Mouse (Mus musculus) hindbrain, embryonic 14.5 days (tissue): ENCODE results near the gene Tmeff1. TPM values are rescaled to one million over a fixed set of nuclear protein-coding genes. Genes with fewer than 3 reads are reported as not detected.

Experiments
- ATAC-seq: fragments of 200-750 bp; cut with Nextera tagmentation; 2 replicates; pipeline ENCODE4 v1.8.0; 2017; ENCODE audit warnings: moderate number of reproducible peaks, mild to moderate bottlenecking, moderate TSS enrichment, moderate library complexity; ENCODE audit not compliant: low FRiP score
- DNase-seq: peaks from one replicate; pipeline ENCODE4 v3.0.0-alpha.2; 2015; ENCODE audit warnings: low spot score
- H3K27ac ChIP-seq: fragments of 300-500 bp; sonication (generic); 2 replicates; pipeline ENCODE4 v1.5.1; 2014; ENCODE audit warnings: mild to moderate bottlenecking, moderate library complexity
- H3K27me3 ChIP-seq: fragments of 300-500 bp; sonication (generic); 2 replicates; pipeline ENCODE4 v1.6.1; 2014; ENCODE audit warnings: mild to moderate bottlenecking, low read length, mixed read lengths; ENCODE audit not compliant: control insufficient read depth, insufficient read depth
- H3K36me3 ChIP-seq: fragments of 300-500 bp; sonication (generic); replicated peaks from 2 replicates; pipeline ENCODE4 v1.6.1; 2014; ENCODE audit not compliant: control insufficient read depth, insufficient read depth
- H3K4me1 ChIP-seq: fragments of 300-500 bp; sonication (generic); replicated peaks from 2 replicates; pipeline ENCODE4 v1.6.1; 2014; ENCODE audit warnings: antibody characterized with exemption, low read length, mixed read lengths; ENCODE audit not compliant: control insufficient read depth, insufficient read depth
- H3K4me2 ChIP-seq: fragments of 300-500 bp; sonication (generic); replicated peaks from 2 replicates; pipeline ENCODE4 v1.6.1; 2014; ENCODE audit warnings: mild to moderate bottlenecking, moderate library complexity
- H3K4me3 ChIP-seq: fragments of 300-500 bp; sonication (generic); replicated peaks from 2 replicates; pipeline ENCODE4 v1.5.1; 2014; ENCODE audit warnings: mild to moderate bottlenecking, low read length
- H3K9ac ChIP-seq: fragments of 300-500 bp; sonication (generic); 2 replicates; pipeline ENCODE4 v1.6.1; 2014
- H3K9me3 ChIP-seq: fragments of 300-500 bp; sonication (generic); 2 replicates; pipeline ENCODE4 v1.6.1; 2016; ENCODE audit warnings: low read length; ENCODE audit not compliant: control insufficient read depth
- WGBS: fragments of 180-500 bp; shearing (Covaris S2); extraction: QIAGEN DNeasy Blood & Tissue Kit; methylation state at CpG from one replicate; pipeline ENCODE4 v1.1.7; 2014; 5-methylcytosine and 5-hydroxymethylcytosine counted together
- polyA plus RNA-seq: library from polyadenylated mRNA; unstranded; fragments of >200 nt; fragmentation: Nextera tagmentation; extraction: Ambion mirVana; gene quantifications from 2 replicates; pipeline ENCODE4 v1.2.1, GENCODE M21; 2014

Tmeff1 gene
- polyA plus RNA-seq, 1 experiment from 2014 or later, result 333 TPM

GRCm38 (mm10) chr4:48654118-48654517 is 69.1 kb downstream of the Tmeff1 start:
- H3K9ac ChIP-seq, result no peak overlapping the region
- DNase-seq (no peak), ATAC-seq (no peak)
- H3K9me3 ChIP-seq, result no peaks in the 10 kb centered on the region
- H3K27me3 ChIP-seq, result no peaks in the 10 kb centered on the region
- WGBS, result 50% methylated on average over 4 of the region's 4 CpGs
- no peak overlapping the region for H3K4me2 ChIP-seq
- H3K4me1 ChIP-seq, result no peaks in the 10 kb centered on the region
- H3K27ac ChIP-seq, result no peak overlapping the region
- H3K4me3 ChIP-seq, result no peak overlapping the region
- peaks cover 84% of the 10 kb centered on the region for H3K36me3 ChIP-seq

GRCm38 (mm10) chr4:48656530-48656929 is 71.6 kb downstream of the Tmeff1 start:
- Histone ChIP-seq H3K4me2 (no peak overlapping the region), H3K27ac (no peak overlapping the region), H3K9me3 (no peaks in the 10 kb centered on the region), H3K4me3 (no peak overlapping the region), H3K36me3 (peaks cover 85% of the 10 kb centered on the region), H3K9ac (no peak overlapping the region), H3K4me1 (no peaks in the 10 kb centered on the region), H3K27me3 (no peaks in the 10 kb centered on the region)
- ATAC-seq (no peak), DNase-seq (no peak)
- WGBS, result 98% methylated on average over 8 of the region's 8 CpGs

GRCm38 (mm10) chr4:48660144-48660543 is 75.2 kb downstream of the Tmeff1 start:
- H3K27me3 ChIP-seq, result no peaks in the 10 kb centered on the region
- ATAC-seq (no peak), DNase-seq (no peak)
- no peak overlapping the region for H3K9ac ChIP-seq
- no peaks in the 10 kb centered on the region for H3K9me3 ChIP-seq
- 94% methylated on average over 4 of the region's 4 CpGs for WGBS
- H3K4me2 ChIP-seq, result no peak overlapping the region
- no peaks in the 10 kb centered on the region for H3K4me1 ChIP-seq
- H3K4me3 ChIP-seq, result no peak overlapping the region
- H3K36me3 ChIP-seq, result peaks cover 80% of the 10 kb centered on the region
- H3K27ac ChIP-seq, result no peak overlapping the region

- Histone ChIP-seq H3K36me3 (peaks cover 83% of the 10 kb centered on the region), H3K9me3 (no peaks in the 10 kb centered on the region), H3K4me1 (no peaks in the 10 kb centered on the region), H3K27me3 (no peaks in the 10 kb centered on the region), H3K27ac (0 out of 2 replicates have a peak overlapping the region, but pooled peaks have one; percentile 1), H3K9ac (no peak overlapping the region), H3K4me3 (no peak overlapping the region), H3K4me2 (no peak overlapping the region)
- WGBS, result 88% methylated on average over 7 of the region's 7 CpGs
- ATAC-seq (no peak), DNase-seq (no peak)
Measured at GRCm38 (mm10) chr4:48660619-48661575, 75.9 kb downstream of the Tmeff1 start.

- ATAC-seq (no peak), DNase-seq (no peak)
- WGBS, result 92% methylated on average over 10 of the region's 10 CpGs
- Histone ChIP-seq H3K9ac (no peak within 1 kb of the TSS), H3K27me3 (no peaks in the 10 kb centered on the region), H3K27ac (no peak within 1 kb of the TSS), H3K9me3 (no peaks in the 10 kb centered on the region), H3K4me3 (no peak within 1 kb of the TSS), H3K36me3 (peaks cover 69% of the 10 kb centered on the region), H3K4me1 (no peaks in the 10 kb centered on the region), H3K4me2 (no peak within 1 kb of the TSS)
Measured at GRCm38 (mm10) chr4:48663271-48663670, 78.3 kb downstream of the Tmeff1 start, which contains the start of gene Cavin4. Gene Cavin4, plus strand, starts transcription at chr4:48663514.

GRCm38 (mm10) chr4:48664021-48664420 is 79.0 kb downstream of the Tmeff1 start:
- H3K9ac ChIP-seq, result no peak overlapping the region
- H3K27me3 ChIP-seq, result no peaks in the 10 kb centered on the region
- H3K4me1 ChIP-seq, result no peaks in the 10 kb centered on the region
- peaks cover 64% of the 10 kb centered on the region for H3K36me3 ChIP-seq
- no peak overlapping the region for H3K4me2 ChIP-seq
- H3K9me3 ChIP-seq, result no peaks in the 10 kb centered on the region
- DNase-seq (no peak), ATAC-seq (no peak)
- no peak overlapping the region for H3K4me3 ChIP-seq
- 96% methylated on average over 6 of the region's 6 CpGs for WGBS
- H3K27ac ChIP-seq, result no peak overlapping the region

GRCm38 (mm10) chr4:48667279-48667678 is 82.3 kb downstream of the Tmeff1 start:
- no peak overlapping the region for H3K27ac ChIP-seq
- no peaks in the 10 kb centered on the region for H3K27me3 ChIP-seq
- WGBS, result 93% methylated on average over 6 of the region's 6 CpGs
- no peaks in the 10 kb centered on the region for H3K4me1 ChIP-seq
- no peaks in the 10 kb centered on the region for H3K9me3 ChIP-seq
- ATAC-seq (no peak), DNase-seq (no peak)
- H3K36me3 ChIP-seq, result peaks cover 42% of the 10 kb centered on the region
- no peak overlapping the region for H3K9ac ChIP-seq
- no peak overlapping the region for H3K4me3 ChIP-seq
- no peak overlapping the region for H3K4me2 ChIP-seq

GRCm38 (mm10) chr4:48672915-48673314 is 87.9 kb downstream of the Tmeff1 start:
- H3K4me1 ChIP-seq, result no peaks in the 10 kb centered on the region
- H3K9ac ChIP-seq, result no peak overlapping the region
- 90% methylated on average over 5 of the region's 5 CpGs for WGBS
- no peaks in the 10 kb centered on the region for H3K9me3 ChIP-seq
- no peaks in the 10 kb centered on the region for H3K27me3 ChIP-seq
- DNase-seq (no peak), ATAC-seq (no peak)
- H3K27ac ChIP-seq, result no peak overlapping the region
- no peak overlapping the region for H3K4me2 ChIP-seq
- peaks cover 53% of the 10 kb centered on the region for H3K36me3 ChIP-seq
- no peak overlapping the region for H3K4me3 ChIP-seq

- Histone ChIP-seq H3K27me3 (no peaks in the 10 kb centered on the region), H3K27ac (no peak overlapping the region), H3K4me3 (no peak overlapping the region), H3K9me3 (no peaks in the 10 kb centered on the region), H3K36me3 (peaks cover 48% of the 10 kb centered on the region), H3K9ac (no peak overlapping the region), H3K4me1 (no peaks in the 10 kb centered on the region), H3K4me2 (no peak overlapping the region)
- WGBS, result 89% methylated on average over 7 of the region's 7 CpGs
- no peak for DNase-seq
- no peak for ATAC-seq
Measured at GRCm38 (mm10) chr4:48674412-48674811, 89.4 kb downstream of the Tmeff1 start.
